Mouse (Mus musculus): ENCODE measurements around the gene Psmd12. TPM values are rescaled to one million over a fixed set of nuclear protein-coding genes. Genes with fewer than 3 reads are reported as not detected.

The Psmd12 gene
- polyA plus RNA-seq, 1 experiment from 2014 or later: 173 TPM

- Histone ChIP-seq H3K4me3 (no peak overlapping the region), H3K36me3 (no peaks in the 10 kb centered on the region), H3K9me3 (no peaks in the 10 kb centered on the region), H3K4me1 (replicated peaks) (0 out of 2 replicates have a peak, but pooled peaks cover 4% of the 10 kb centered on the region), H3K9ac (no peak overlapping the region), H3K4me2 (no peak overlapping the region), H3K27me3 (no peaks in the 10 kb centered on the region), H3K27ac (replicated peaks) (no peak overlapping the region)
- 70% methylated on average over 1 of the region's 1 CpGs for WGBS
- no peak for ATAC-seq (ENCODE audit: low read depth)
Measured at GRCm38 (mm10) chr11:107524966-107525365, 45.7 kb downstream of the Psmd12 start.

- Histone ChIP-seq H3K4me2 (no peak overlapping the region), H3K4me1 (replicated peaks) (0 out of 2 replicates have a peak, but pooled peaks cover 4% of the 10 kb centered on the region), H3K36me3 (no peaks in the 10 kb centered on the region), H3K27me3 (no peaks in the 10 kb centered on the region), H3K9me3 (no peaks in the 10 kb centered on the region), H3K27ac (replicated peaks) (no peak overlapping the region), H3K9ac (no peak overlapping the region), H3K4me3 (no peak overlapping the region)
- no peak for ATAC-seq (ENCODE audit: low read depth)
- 10% methylated on average over 3 of the region's 3 CpGs for WGBS
Measured at GRCm38 (mm10) chr11:107527632-107528031, 48.3 kb downstream of the Psmd12 start.

- 49% methylated on average over 8 of the region's 8 CpGs for WGBS
- no peak overlapping the region for H3K4me2 ChIP-seq
- ATAC-seq (ENCODE audit: low read depth): no peak
- H3K4me3 ChIP-seq: no peak overlapping the region
- no peaks in the 10 kb centered on the region for H3K36me3 ChIP-seq
- H3K27ac ChIP-seq (replicated peaks): no peak overlapping the region; the same call in 1 of the 2 replicates
- no peaks in the 10 kb centered on the region for H3K27me3 ChIP-seq
- no peaks in the 10 kb centered on the region for H3K9me3 ChIP-seq
- no peak overlapping the region for H3K9ac ChIP-seq
- 0 out of 2 replicates have a peak, but pooled peaks cover 4% of the 10 kb centered on the region for H3K4me1 ChIP-seq (replicated peaks)
Measured at GRCm38 (mm10) chr11:107529320-107529719, 50.0 kb downstream of the Psmd12 start.

GRCm38 (mm10) chr11:107531445-107531844, 52.2 kb downstream of the Psmd12 start:
- Histone ChIP-seq H3K9ac (no peak overlapping the region), H3K4me3 (no peak overlapping the region), H3K27me3 (no peaks in the 10 kb centered on the region), H3K4me1 (replicated peaks) (0 out of 2 replicates have a peak, but pooled peaks cover 4% of the 10 kb centered on the region), H3K27ac (replicated peaks) (no peak overlapping the region), H3K36me3 (no peaks in the 10 kb centered on the region), H3K9me3 (no peaks in the 10 kb centered on the region), H3K4me2 (no peak overlapping the region)
- no peak for ATAC-seq (ENCODE audit: low read depth)
- WGBS: 69% methylated on average over 4 of the region's 4 CpGs

- Histone ChIP-seq H3K4me1 (replicated peaks) (0 out of 2 replicates have a peak, but pooled peaks cover 4% of the 10 kb centered on the region), H3K27ac (replicated peaks) (no peak overlapping the region)
- ATAC-seq (ENCODE audit: low read depth): no peak
Measured at GRCm38 (mm10) chr11:107532271-107532670, 53.0 kb downstream of the Psmd12 start.

GRCm38 (mm10) chr11:107538994-107539393, 59.7 kb downstream of the Psmd12 start:
- 93% methylated on average over 4 of the region's 4 CpGs for WGBS
- Histone ChIP-seq H3K4me2 (no peak overlapping the region), H3K4me1 (replicated peaks) (no peaks in the 10 kb centered on the region), H3K36me3 (no peaks in the 10 kb centered on the region), H3K27me3 (no peaks in the 10 kb centered on the region), H3K27ac (replicated peaks) (no peak overlapping the region), H3K9ac (no peak overlapping the region), H3K9me3 (no peaks in the 10 kb centered on the region), H3K4me3 (no peak overlapping the region)
- ATAC-seq (ENCODE audit: low read depth): no peak

More at GRCm38 (mm10) chr11:107532271-107532670, 53.0 kb downstream of the Psmd12 start:
- no peaks in the 10 kb centered on the region for H3K9me3 ChIP-seq
- no peak overlapping the region for H3K4me3 ChIP-seq
- no peaks in the 10 kb centered on the region for H3K36me3 ChIP-seq
- no peak overlapping the region for H3K4me2 ChIP-seq
- H3K27me3 ChIP-seq: no peaks in the 10 kb centered on the region
- H3K9ac ChIP-seq: no peak overlapping the region
- 28% methylated on average over 5 of the region's 5 CpGs for WGBS

GRCm38 (mm10) chr11:107540339-107540738, 61.1 kb downstream of the Psmd12 start:
- H3K9ac ChIP-seq: no peak overlapping the region
- H3K36me3 ChIP-seq: no peaks in the 10 kb centered on the region
- ATAC-seq (ENCODE audit: low read depth): no peak
- no peak overlapping the region for H3K4me2 ChIP-seq
- no peak overlapping the region for H3K4me3 ChIP-seq
- H3K4me1 ChIP-seq (replicated peaks): no peaks in the 10 kb centered on the region
- WGBS: 38% methylated on average over 1 of the region's 1 CpGs
- no peak overlapping the region for H3K27ac ChIP-seq (replicated peaks)
- H3K27me3 ChIP-seq: peaks cover 2% of the 10 kb centered on the region
- no peaks in the 10 kb centered on the region for H3K9me3 ChIP-seq

- Histone ChIP-seq H3K4me2 (peak overlapping the region; percentile 100), H3K9me3 (no peaks in the 10 kb centered on the region), H3K9ac (0 out of 2 replicates have a peak overlapping the region, but pooled peaks have one; percentile 92), H3K4me1 (replicated peaks) (peaks cover 18% of the 10 kb centered on the region), H3K27me3 (peaks cover 10% of the 10 kb centered on the region), H3K36me3 (peaks cover 14% of the 10 kb centered on the region), H3K4me3 (peak overlapping the region; percentile 64), H3K27ac (replicated peaks) (no peak overlapping the region)
- no peak for ATAC-seq (ENCODE audit: low read depth)
- 31% methylated on average over 13 of the region's 13 CpGs for WGBS
Measured at GRCm38 (mm10) chr11:107545747-107546476, 66.6 kb downstream of the Psmd12 start.

- peak; percentile 55 for ATAC-seq (ENCODE audit: low read depth)
- peaks cover 22% of the 10 kb centered on the region for H3K36me3 ChIP-seq
- WGBS: under 1% methylated on average over 37 of the region's 37 CpGs
- peaks cover 18% of the 10 kb centered on the region for H3K4me1 ChIP-seq (replicated peaks)
- peak overlapping the region; percentile 92 for H3K9ac ChIP-seq
- H3K27ac ChIP-seq (replicated peaks): peak overlapping the region; percentile 74; the same call in 1 of the 2 replicates
- no peaks in the 10 kb centered on the region for H3K9me3 ChIP-seq
- H3K4me2 ChIP-seq: peak overlapping the region; percentile 100
- H3K27me3 ChIP-seq: peaks cover 10% of the 10 kb centered on the region
- peak overlapping the region; percentile 64 for H3K4me3 ChIP-seq
Measured at GRCm38 (mm10) chr11:107546667-107547301, 67.5 kb downstream of the Psmd12 start.

GRCm38 (mm10) chr11:107547351-107548203, 68.3 kb downstream of the Psmd12 start, which contains the start of gene Helz:
Helz (plus strand) TSS chr11:107547930.
- H3K4me2 ChIP-seq: peak within 1 kb of the TSS; percentile 100
- ATAC-seq (ENCODE audit: low read depth): peak; percentile 86
- H3K27me3 ChIP-seq: peaks cover 10% of the 10 kb centered on the region
- H3K4me1 ChIP-seq (replicated peaks): peaks cover 18% of the 10 kb centered on the region
- peak within 1 kb of the TSS; percentile 64 for H3K4me3 ChIP-seq
- 1% methylated on average over 70 of the region's 70 CpGs for WGBS
- H3K9me3 ChIP-seq: no peaks in the 10 kb centered on the region
- peaks cover 27% of the 10 kb centered on the region for H3K36me3 ChIP-seq
- peak within 1 kb of the TSS; percentile 74 for H3K27ac ChIP-seq (replicated peaks)
- peak within 1 kb of the TSS; percentile 92 for H3K9ac ChIP-seq

GRCm38 (mm10) chr11:107548204-107548975, 69.1 kb downstream of the Psmd12 start:
- Histone ChIP-seq H3K27ac (replicated peaks) (peak overlapping the region; percentile 74), H3K9ac (peak overlapping the region; percentile 92), H3K36me3 (peaks cover 32% of the 10 kb centered on the region), H3K4me1 (replicated peaks) (peaks cover 18% of the 10 kb centered on the region), H3K4me3 (peak overlapping the region; percentile 64), H3K4me2 (peak overlapping the region; percentile 100), H3K27me3 (peaks cover 10% of the 10 kb centered on the region), H3K9me3 (no peaks in the 10 kb centered on the region)
- peak; percentile 62 for ATAC-seq (ENCODE audit: low read depth)
- WGBS: 7% methylated on average over 34 of the region's 39 CpGs

Data from neural tube, embryonic 13.5 days (tissue).